Mouse (Mus musculus) liver, embryonic 14.5 days (tissue): ENCODE data around the gene Nme2. TPM values are rescaled to one million over a fixed set of nuclear protein-coding genes. Genes with fewer than 3 reads are reported as not detected.
"Not testable (repeated sequence)": the region's sequence is repeated elsewhere in the genome, so short reads cannot be mapped to it uniquely, and the experiment has no call there.

Experiments
- ATAC-seq: fragments of 200-750 bp; cut with Nextera tagmentation; 2 replicates; pipeline ENCODE4 v1.8.0; 2017; ENCODE audit warnings: moderate number of reproducible peaks, mild to moderate bottlenecking, moderate library complexity; ENCODE audit not compliant: insufficient read depth
- DNase-seq, 3 experiments: peaks; one replicate each; pipeline ENCODE4 v3.0.0-alpha.2; 2012 to 2013; ENCODE audit warnings: low read depth in 3 of 3, low spot score in 3 of 3
- H3K27ac ChIP-seq: fragments of 300-500 bp; sonication (generic); 2 replicates; pipeline ENCODE4 v1.5.1; 2014; ENCODE audit warnings: moderate library complexity, mild to moderate bottlenecking, control low read depth, inconsistent platforms
- H3K27me3 ChIP-seq: fragments of 300-500 bp; sonication (generic); 2 replicates; pipeline ENCODE4 v1.6.1; 2014; ENCODE audit warnings: mild to moderate bottlenecking, low read length, moderate library complexity; ENCODE audit not compliant: control insufficient read depth, insufficient read depth
- H3K36me3 ChIP-seq: fragments of 300-500 bp; sonication (generic); replicated peaks from 2 replicates; pipeline ENCODE4 v1.6.1; 2014; ENCODE audit warnings: low read depth; ENCODE audit not compliant: control insufficient read depth, insufficient read depth
- H3K4me1 ChIP-seq, 2 experiments: fragments of 200-500 bp in 1 of 2; fragments of 300-500 bp in 1 of 2; sonication (generic) in 1 of 2; replicated peaks; 2 replicates each; pipeline ENCODE4 v1.6.1; 2012 to 2014; ENCODE audit warnings: antibody characterized with exemption in 1 of 2, inconsistent platforms in 1 of 2, low read length in 1 of 2; ENCODE audit not compliant: control insufficient read depth in 2 of 2, insufficient read depth in 2 of 2
- H3K4me2 ChIP-seq: fragments of 300-500 bp; sonication (generic); 2 replicates; pipeline ENCODE4 v1.6.1; 2014; ENCODE audit warnings: low read depth, mild to moderate bottlenecking, control low read depth, moderate library complexity
- H3K4me3 ChIP-seq, 2 experiments: fragments of 200-500 bp in 1 of 2; fragments of 300-500 bp in 1 of 2; sonication (generic) in 1 of 2; 2 replicates each; pipeline ENCODE4 v1.5.1; 2012 to 2014; ENCODE audit warnings: low read depth in 2 of 2, low read length in 2 of 2, mild to moderate bottlenecking in 2 of 2, control low read depth in 1 of 2, inconsistent platforms in 1 of 2, moderate library complexity in 1 of 2; ENCODE audit not compliant: insufficient read depth in 1 of 2
- H3K9ac ChIP-seq: fragments of 300-500 bp; sonication (generic); replicated peaks from 2 replicates; pipeline ENCODE4 v1.6.1; 2014; ENCODE audit warnings: mild to moderate bottlenecking, control low read depth, moderate library complexity
- H3K9me3 ChIP-seq: fragments of 300-500 bp; sonication (generic); 2 replicates; pipeline ENCODE4 v1.6.1; 2016; ENCODE audit warnings: low read length, mixed read lengths; ENCODE audit not compliant: control insufficient read depth
- CTCF ChIP-seq: IDR thresholded peaks from 2 replicates; pipeline ENCODE4 v1.5.1; 2016; ENCODE audit warnings: antibody characterized with exemption, low read depth, control low read depth
- EP300 ChIP-seq: IDR thresholded peaks from 2 replicates; pipeline ENCODE4 v1.6.1; 2016; ENCODE audit warnings: antibody characterized with exemption, low read depth
- WGBS: fragments of 180-500 bp; shearing (Covaris S2); extraction: QIAGEN DNeasy Blood & Tissue Kit; methylation state at CpG from one replicate; pipeline ENCODE4 v1.1.7; 2014; ENCODE audit not compliant: insufficient replicate concordance; 5-methylcytosine and 5-hydroxymethylcytosine counted together
- polyA plus RNA-seq, 2 experiments: library from polyadenylated mRNA; depleted of rRNA in 1 of 2; stranded (reverse) in 1 of 2; unstranded in 1 of 2; fragments of >200 nt; fragmentation: Nextera tagmentation in 1 of 2; extraction: Ambion mirVana in 1 of 2; gene quantifications; 2 replicates each; pipeline versions ENCODE4 v1.2.1 to v1.2.3; 2012 to 2014

The Nme2 gene
- polyA plus RNA-seq, 2 experiments, result 117 to 131 TPM

GRCm38 (mm10) chr11:93950045-93950444, 6.0 kb downstream of the Nme2 start:
- ATAC-seq (no peak), DNase-seq (no peak)
- no peaks in the 10 kb centered on the region; a peak in 1 of 4 replicates for H3K4me1 ChIP-seq
- no peak overlapping the region for H3K4me2 ChIP-seq
- no peak overlapping the region for H3K9ac ChIP-seq
- no peak overlapping the region for H3K4me3 ChIP-seq
- H3K27ac ChIP-seq, result no peak overlapping the region
- no peaks in the 10 kb centered on the region for H3K9me3 ChIP-seq
- TF ChIP-seq EP300, result no peak
- TF ChIP-seq CTCF, result no peak
- H3K27me3 ChIP-seq, result no peaks in the 10 kb centered on the region
- H3K36me3 ChIP-seq, result 0 out of 2 replicates have a peak, but pooled peaks cover 3% of the 10 kb centered on the region
- WGBS, result 67% methylated on average over 1 of the region's 1 CpGs

GRCm38 (mm10) chr11:93948887-93949567, 7.0 kb downstream of the Nme2 start:
- DNase-seq (no peak), ATAC-seq (no peak)
- H3K27ac ChIP-seq, result no peak overlapping the region
- no peaks in the 10 kb centered on the region for H3K9me3 ChIP-seq
- no peak overlapping the region for H3K4me2 ChIP-seq
- H3K4me3 ChIP-seq, result no peak overlapping the region
- WGBS, result 75% methylated on average over 9 of the region's 9 CpGs
- TF ChIP-seq EP300, result no peak
- no peak for TF ChIP-seq CTCF
- H3K36me3 ChIP-seq, result 0 out of 2 replicates have a peak, but pooled peaks cover 3% of the 10 kb centered on the region
- H3K4me1 ChIP-seq, result no peaks in the 10 kb centered on the region
- no peaks in the 10 kb centered on the region for H3K27me3 ChIP-seq
- no peak overlapping the region for H3K9ac ChIP-seq

- ATAC-seq, result no peak
- Histone ChIP-seq H3K4me2 (no peak overlapping the region), H3K9ac (no peak overlapping the region), H3K4me1 (no peaks in the 10 kb centered on the region), H3K4me3 (no peak overlapping the region), H3K27ac (no peak overlapping the region), H3K27me3 (no peaks in the 10 kb centered on the region), H3K9me3 (no peaks in the 10 kb centered on the region), H3K36me3 (no peaks in the 10 kb centered on the region)
- no peak for TF ChIP-seq EP300
- no peak for TF ChIP-seq CTCF
- no peak for DNase-seq
- WGBS, result 72% methylated on average over 3 of the region's 3 CpGs
Measured at GRCm38 (mm10) chr11:93944986-93945385, 11.1 kb downstream of the Nme2 start.

- TF ChIP-seq EP300 (no peak), CTCF (no peak)
- Histone ChIP-seq H3K4me1 (no peaks in the 10 kb centered on the region), H3K27ac (no peak overlapping the region), H3K36me3 (no peaks in the 10 kb centered on the region; the same call in 1 of the 2 replicates), H3K4me3 (no peak overlapping the region), H3K27me3 (no peaks in the 10 kb centered on the region), H3K4me2 (no peak overlapping the region), H3K9ac (no peak overlapping the region), H3K9me3 (no peaks in the 10 kb centered on the region)
- ATAC-seq, result no peak
- WGBS, result 14% methylated on average over 2 of the region's 2 CpGs
- DNase-seq, result no peak
Measured at GRCm38 (mm10) chr11:93940906-93941305, 15.2 kb downstream of the Nme2 start.

- H3K9me3 ChIP-seq, result no peaks in the 10 kb centered on the region
- peaks cover 18% of the 10 kb centered on the region for H3K36me3 ChIP-seq
- H3K27ac ChIP-seq, result no peak overlapping the region
- H3K27me3 ChIP-seq, result no peaks in the 10 kb centered on the region
- DNase-seq (no peak), ATAC-seq (no peak)
- H3K9ac ChIP-seq, result no peak overlapping the region
- no peak overlapping the region for H3K4me3 ChIP-seq
- TF ChIP-seq CTCF, result no peak
- TF ChIP-seq EP300, result no peak
- no peaks in the 10 kb centered on the region for H3K4me1 ChIP-seq
- H3K4me2 ChIP-seq, result no peak overlapping the region
Measured at GRCm38 (mm10) chr11:93929106-93929505, 27.0 kb downstream of the Nme2 start.

- H3K36me3 ChIP-seq, result peaks cover 17% of the 10 kb centered on the region
- H3K4me2 ChIP-seq, DNase-seq: not testable (repeated sequence)
Measured at GRCm38 (mm10) chr11:93915019-93915418, 41.0 kb downstream of the Nme2 start.

More at GRCm38 (mm10) chr11:93915019-93915418, 41.0 kb downstream of the Nme2 start:
- not testable (repeated sequence) for H3K27me3 ChIP-seq, H3K4me3 ChIP-seq, H3K9me3 ChIP-seq, H3K27ac ChIP-seq, H3K4me1 ChIP-seq, H3K9ac ChIP-seq, ATAC-seq
- WGBS, result 81% methylated on average over 2 of the region's 2 CpGs
